ENCODE assay signal across 16 mouse cellular contexts in genomic region chr5:125127426-125127825, GRCm38 (mm10). TPM values are rescaled to one million over a fixed set of nuclear protein-coding genes. Genes with fewer than 3 reads are reported as not detected.
DNase-seq lines count a peak whose midpoint lies in the region; ATAC-seq and TF ChIP-seq lines count a peak whose summit lies in the region.
"Had no signal": no experiment of that assay in that cellular context is flagged by ENCODE, and none has a peak within 500 bp of the region (broad histone marks: within the 10 kb centered on the region; RNA-seq: fewer than 3 reads in every experiment).

No protein-coding gene starts in this region.

- H3K9me3 ChIP-seq in limb, embryonic 12.5 days, result no peaks in the 10 kb centered on the region
- H3K9me3 ChIP-seq in limb, embryonic 10.5 days (replicated peaks), result no peaks in the 10 kb centered on the region
- H3K9me3 ChIP-seq in intestine, postnatal 0 days (ENCODE audit: control insufficient read depth), result no peaks in the 10 kb centered on the region
- H3K9me3 ChIP-seq: embryonic facial prominence, embryonic 10.5 days; hindbrain, embryonic 15.5 days had no signal

- TF ChIP-seq CTCF in gastrocnemius, adult 2 months (IDR thresholded peaks at IDR 0.05), result no peak
- TF ChIP-seq CTCF in intestine, postnatal 0 days (IDR thresholded peaks at IDR 0.05; ENCODE audit: low read depth), result no peak

- peak; percentile 58 for DNase-seq in adrenal gland, adult 8-10 months
- no peak for DNase-seq in adrenal gland, adult 18-20 months (ENCODE audit: low spot score in 2 of 2)
- peak; percentile 57 for DNase-seq in gastrocnemius, adult 2 months
- no peak for DNase-seq in gastrocnemius, postnatal 25 days
- no peak for DNase-seq in limb, embryonic 10.5 days (ENCODE audit: low spot score)
- no peak for DNase-seq in B cell, adult 2 months
- DNase-seq: kidney, adult 8-10 months; kidney, postnatal 25 days; lung, postnatal 36 days; right cerebral cortex, postnatal 25 days; thymus, postnatal 25 days had no signal

- H3K27me3 ChIP-seq in limb, embryonic 12.5 days, result no peaks in the 10 kb centered on the region
- no peaks in the 10 kb centered on the region for H3K27me3 ChIP-seq in limb, embryonic 10.5 days (ENCODE audit: low read depth, poor library complexity, severe bottlenecking)
- H3K27me3 ChIP-seq in intestine, postnatal 0 days (replicated peaks; ENCODE audit: control insufficient read depth, insufficient read depth, low read length), result no peaks in the 10 kb centered on the region
- H3K27me3 ChIP-seq: CH12.LX; hindbrain, embryonic 15.5 days had no signal

- H3K27ac ChIP-seq in gastrocnemius, adult 2 months, result peak overlapping the region; percentile 73
- H3K27ac ChIP-seq in limb, embryonic 12.5 days, result 0 out of 2 replicates have a peak overlapping the region, but pooled peaks have one; percentile 17
- no peak overlapping the region for H3K27ac ChIP-seq in limb, embryonic 10.5 days
- no peak overlapping the region for H3K27ac ChIP-seq in intestine, postnatal 0 days (ENCODE audit: low read depth, low read length)
- H3K27ac ChIP-seq: embryonic facial prominence, embryonic 10.5 days had no signal

- H3K36me3 ChIP-seq in limb, embryonic 12.5 days, result peaks cover 28% of the 10 kb centered on the region
- H3K36me3 ChIP-seq in limb, embryonic 10.5 days, result peaks cover 26% of the 10 kb centered on the region
- H3K36me3 ChIP-seq in intestine, postnatal 0 days (ENCODE audit: control insufficient read depth, insufficient read depth), result peaks cover 8% of the 10 kb centered on the region; the same call in 1 of the 2 replicates
- H3K36me3 ChIP-seq: hindbrain, embryonic 15.5 days had no signal

- 89% methylated on average over 4 of the region's 4 CpGs for WGBS in limb, embryonic 12.5 days
- 89% methylated on average over 4 of the region's 4 CpGs for WGBS in limb, embryonic 10.5 days
- 69% methylated on average over 4 of the region's 4 CpGs for WGBS in intestine, postnatal 0 days

- H3K4me2 ChIP-seq in limb, embryonic 12.5 days, result no peak overlapping the region
- H3K4me2 ChIP-seq in intestine, postnatal 0 days (replicated peaks; ENCODE audit: low read depth), result no peak overlapping the region
- H3K4me2 ChIP-seq: hindbrain, embryonic 15.5 days had no signal

- H3K4me1 ChIP-seq in limb, embryonic 12.5 days (replicated peaks), result peaks cover 62% of the 10 kb centered on the region
- peaks cover 80% of the 10 kb centered on the region for H3K4me1 ChIP-seq in limb, embryonic 10.5 days
- no peaks in the 10 kb centered on the region for H3K4me1 ChIP-seq in intestine, postnatal 0 days (replicated peaks; ENCODE audit: control insufficient read depth, insufficient read depth, low read length)

- H3K9ac ChIP-seq in limb, embryonic 12.5 days (replicated peaks), result no peak overlapping the region
- H3K9ac ChIP-seq in intestine, postnatal 0 days (ENCODE audit: low read depth, low read length), result no peak overlapping the region
- H3K9ac ChIP-seq: hindbrain, embryonic 15.5 days had no signal

- intact Hi-C loops in gastrocnemius, adult 2 months (cut with DNase I), result loop anchor here (5.0 kb wide), 1 partner anchor 55 kb away; no protein-coding TSS in a partner anchor

- no peak for ATAC-seq in limb, embryonic 12.5 days (ENCODE audit: insufficient number of reproducible peaks, insufficient read depth, low FRiP score, low TSS enrichment, low read depth)
- ATAC-seq in intestine, postnatal 0 days, result 0 out of 2 replicates have a peak, but pooled peaks have one; percentile 7

- no peak overlapping the region for H3K4me3 ChIP-seq in gastrocnemius, adult 2 months
- H3K4me3 ChIP-seq in limb, embryonic 12.5 days (replicated peaks), result no peak overlapping the region
- H3K4me3 ChIP-seq in limb, embryonic 10.5 days, result no peak overlapping the region
- no peak overlapping the region for H3K4me3 ChIP-seq in intestine, postnatal 0 days (ENCODE audit: low read depth, low read length)
- H3K4me3 ChIP-seq: embryonic facial prominence, embryonic 10.5 days; hindbrain, embryonic 15.5 days had no signal

RNA-seq across cellular contexts. Expression of gene Ncor2, which starts 51.6 kb away (rescaled TPM):
- 100 to 1,000 TPM; 188 to 380 (median 257) TPM for total RNA-seq in adrenal gland, adult 8-10 months (2022)
- 100 to 1,000 TPM; 195 to 242 TPM for total RNA-seq in adrenal gland, adult 18-20 months (2021)
- total RNA-seq in gastrocnemius, adult 2 months (2021), result 100 to 1,000 TPM; 123 to 153 TPM
- 100 to 1,000 TPM in 1 of 2 experiments, 10 to 100 TPM in 1; 92.7 to 108 TPM for total RNA-seq in gastrocnemius, postnatal 25 days (2021)
- 27.2 and 29.4 TPM in 2 replicates for polyA plus RNA-seq in limb, embryonic 12.5 days (2016; fragmentation: Nextera tagmentation; extraction: Ambion mirVana)
- polyA plus RNA-seq in limb, embryonic 10.5 days (2016; fragmentation: Nextera tagmentation; extraction: Ambion mirVana), result 22.4 and 26.8 TPM in 2 replicates
- polyA plus RNA-seq in intestine, postnatal 0 days (2015; fragmentation: Nextera tagmentation; extraction: Ambion mirVana), result 7.1 and 7.6 TPM in 2 replicates

Comparison
In these comparisons a context has a peak if more than half of its experiments do, and no peak if none do; other contexts are left out.
1. DNase-seq: peak in adrenal gland, adult 8-10 months (single experiment) and gastrocnemius, adult 2 months (single experiment); none in adrenal gland, adult 18-20 months (0 of 2), gastrocnemius, postnatal 25 days (single experiment), limb, embryonic 10.5 days (single experiment) and B cell, adult 2 months (0 of 2).
2. H3K27ac ChIP-seq: peak in gastrocnemius, adult 2 months (single experiment) and limb, embryonic 12.5 days (single experiment); none in limb, embryonic 10.5 days (single experiment) and intestine, postnatal 0 days (single experiment).